Mouse (Mus musculus): Measurements from ENCODE around the gene Cyfip2. TPM values are rescaled to one million over a fixed set of nuclear protein-coding genes. Genes with fewer than 3 reads are reported as not detected.
A peak's percentile ranks its signal among the peaks of the same experiment; 100 is the strongest.

Cyfip2 gene
- polyA plus RNA-seq, 2 experiments, result 1.6 to 2.6 TPM

GRCm38 (mm10) chr11:46165866-46166585, 146.6 kb downstream of the Cyfip2 start, which contains the start of gene Nipal4:
TSS of gene Nipal4 (minus strand) at chr11:46166508.
- WGBS (ENCODE audit: insufficient replicate concordance), result 4% methylated on average over 34 of the region's 40 CpGs
- no peaks in the 10 kb centered on the region for H3K4me1 ChIP-seq (replicated peaks; ENCODE audit: control insufficient read depth in 2 of 2, insufficient read depth in 2 of 2, low read length in 1 of 2)
- no peak within 1 kb of the TSS for H3K9ac ChIP-seq (replicated peaks)
- H3K4me3 ChIP-seq (ENCODE audit: insufficient read depth in 1 of 2, low read depth in 2 of 2, low read length in 2 of 2), result peak within 1 kb of the TSS; percentile 12 to 41
- DNase-seq (ENCODE audit: low read depth in 3 of 3, low spot score in 3 of 3) (no peak), ATAC-seq (ENCODE audit: insufficient read depth) (no peak)
- peaks cover 12% of the 10 kb centered on the region for H3K27me3 ChIP-seq (ENCODE audit: control insufficient read depth, insufficient read depth, low read length)
- H3K27ac ChIP-seq, result no peak within 1 kb of the TSS
- peak within 1 kb of the TSS; percentile 58 for H3K4me2 ChIP-seq (ENCODE audit: low read depth)
- no peaks in the 10 kb centered on the region for H3K9me3 ChIP-seq (ENCODE audit: control insufficient read depth, low read length)
- TF ChIP-seq EP300 (IDR thresholded peaks at IDR 0.05; ENCODE audit: low read depth) (no peak), CTCF (IDR thresholded peaks at IDR 0.05; ENCODE audit: low read depth) (no peak)
- no peaks in the 10 kb centered on the region for H3K36me3 ChIP-seq (replicated peaks; ENCODE audit: control insufficient read depth, insufficient read depth, low read depth)

DNA sequence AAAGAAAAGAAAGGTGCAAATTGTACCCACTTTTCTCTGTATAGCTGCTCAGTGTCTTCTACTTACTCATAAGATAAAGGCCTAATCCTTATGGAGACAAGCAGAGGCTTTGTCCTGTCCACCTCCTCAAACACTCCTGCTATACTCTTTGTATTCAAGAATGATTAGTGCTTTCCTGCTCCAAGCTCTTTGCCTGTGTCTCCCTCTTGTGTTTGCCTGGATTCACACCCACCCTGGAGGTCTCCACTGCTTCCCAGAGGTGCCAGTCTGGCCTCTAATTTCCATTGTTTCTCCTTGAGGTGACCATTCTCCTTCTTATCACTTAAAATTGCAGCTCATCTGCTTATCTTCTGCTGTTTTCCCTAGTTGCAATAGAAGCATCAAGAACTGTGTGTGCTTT, 155.2 kb downstream of the Cyfip2 start:
- H3K27me3 ChIP-seq (ENCODE audit: control insufficient read depth, insufficient read depth, low read length), result no peaks in the 10 kb centered on the region
- ATAC-seq (ENCODE audit: insufficient read depth) (no peak), DNase-seq (ENCODE audit: low read depth in 3 of 3, low spot score in 3 of 3) (no peak)
- H3K4me2 ChIP-seq (ENCODE audit: low read depth), result no peak overlapping the region
- H3K27ac ChIP-seq, result no peak overlapping the region
- H3K9me3 ChIP-seq (ENCODE audit: control insufficient read depth, low read length), result no peaks in the 10 kb centered on the region
- no peak overlapping the region for H3K9ac ChIP-seq (replicated peaks)
- no peaks in the 10 kb centered on the region for H3K4me1 ChIP-seq (replicated peaks; ENCODE audit: control insufficient read depth in 2 of 2, insufficient read depth in 2 of 2, low read length in 1 of 2)
- no peaks in the 10 kb centered on the region for H3K36me3 ChIP-seq (replicated peaks; ENCODE audit: control insufficient read depth, insufficient read depth, low read depth)
- no peak overlapping the region for H3K4me3 ChIP-seq (ENCODE audit: insufficient read depth in 1 of 2, low read depth in 2 of 2, low read length in 2 of 2)
- TF ChIP-seq EP300 (IDR thresholded peaks at IDR 0.05; ENCODE audit: low read depth) (no peak), CTCF (IDR thresholded peaks at IDR 0.05; ENCODE audit: low read depth) (peak; percentile 22; the same call in 1 of the 2 replicates)

DNA sequence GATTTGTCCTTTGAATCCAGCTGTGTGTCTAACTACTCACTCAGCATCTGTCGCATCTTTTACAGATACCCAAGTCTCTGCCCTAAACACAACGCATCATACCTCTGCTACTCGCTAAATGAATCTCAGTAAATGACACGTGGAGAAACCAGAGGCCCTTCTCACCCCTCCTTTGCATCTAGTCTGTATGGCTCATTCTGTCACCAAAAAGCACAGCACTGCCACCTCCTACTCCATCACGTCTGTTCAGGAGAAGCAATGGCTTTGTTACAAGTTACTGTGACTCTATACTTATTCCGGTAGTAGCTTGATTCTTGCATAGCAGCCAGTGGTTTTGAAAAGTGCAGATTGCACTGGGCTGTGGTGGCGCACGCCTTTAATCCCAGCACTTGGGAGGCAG, 155.7 kb downstream of the Cyfip2 start:
- Histone ChIP-seq H3K27me3 (ENCODE audit: control insufficient read depth, insufficient read depth, low read length) (no peaks in the 10 kb centered on the region), H3K4me3 (ENCODE audit: insufficient read depth in 1 of 2, low read depth in 2 of 2, low read length in 2 of 2) (no peak overlapping the region), H3K9me3 (ENCODE audit: control insufficient read depth, low read length) (no peaks in the 10 kb centered on the region), H3K9ac (replicated peaks) (no peak overlapping the region), H3K4me1 (replicated peaks; ENCODE audit: control insufficient read depth in 2 of 2, insufficient read depth in 2 of 2, low read length in 1 of 2) (no peaks in the 10 kb centered on the region), H3K4me2 (ENCODE audit: low read depth) (no peak overlapping the region), H3K27ac (no peak overlapping the region), H3K36me3 (replicated peaks; ENCODE audit: control insufficient read depth, insufficient read depth, low read depth) (no peaks in the 10 kb centered on the region)
- DNase-seq (ENCODE audit: low read depth in 3 of 3, low spot score in 3 of 3) (no peak), ATAC-seq (ENCODE audit: insufficient read depth) (no peak)
- WGBS (ENCODE audit: insufficient replicate concordance), result 70% methylated on average over 8 of the region's 8 CpGs
- TF ChIP-seq EP300 (IDR thresholded peaks at IDR 0.05; ENCODE audit: low read depth) (no peak), CTCF (IDR thresholded peaks at IDR 0.05; ENCODE audit: low read depth) (no peak)

DNA sequence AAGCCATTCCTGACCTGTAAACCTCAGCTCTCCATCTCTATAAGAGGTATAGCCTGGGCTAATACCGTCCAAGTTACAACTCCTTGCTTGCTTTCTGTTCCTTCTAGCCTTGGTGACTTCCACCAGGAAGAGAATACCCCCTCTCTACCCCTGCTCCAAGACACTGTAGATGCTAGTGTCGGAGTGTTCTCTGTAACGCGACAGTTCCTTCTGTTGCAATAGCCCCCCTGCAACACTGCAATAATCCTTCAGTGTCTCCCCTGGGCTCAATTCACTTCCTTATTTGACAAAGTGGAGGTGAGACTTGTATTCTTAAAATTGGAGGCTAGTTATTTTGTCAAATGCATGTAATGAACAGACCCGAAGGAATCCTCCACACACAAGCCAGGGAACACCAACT, 166.0 kb downstream of the Cyfip2 start:
- Histone ChIP-seq H3K9ac (replicated peaks) (no peak overlapping the region), H3K4me1 (replicated peaks; ENCODE audit: control insufficient read depth in 2 of 2, insufficient read depth in 2 of 2, low read length in 1 of 2) (no peaks in the 10 kb centered on the region), H3K9me3 (ENCODE audit: control insufficient read depth, low read length) (no peaks in the 10 kb centered on the region), H3K36me3 (replicated peaks; ENCODE audit: control insufficient read depth, insufficient read depth, low read depth) (no peaks in the 10 kb centered on the region), H3K4me2 (ENCODE audit: low read depth) (no peak overlapping the region), H3K27me3 (ENCODE audit: control insufficient read depth, insufficient read depth, low read length) (no peaks in the 10 kb centered on the region), H3K4me3 (ENCODE audit: insufficient read depth in 1 of 2, low read depth in 2 of 2, low read length in 2 of 2) (no peak overlapping the region), H3K27ac (no peak overlapping the region)
- TF ChIP-seq CTCF (IDR thresholded peaks at IDR 0.05; ENCODE audit: low read depth) (no peak), EP300 (IDR thresholded peaks at IDR 0.05; ENCODE audit: low read depth) (no peak)
- ATAC-seq (ENCODE audit: insufficient read depth), result no peak
- no peak for DNase-seq (ENCODE audit: low read depth in 3 of 3, low spot score in 3 of 3)
- 66% methylated on average over 5 of the region's 5 CpGs for WGBS (ENCODE audit: insufficient replicate concordance)

DNA sequence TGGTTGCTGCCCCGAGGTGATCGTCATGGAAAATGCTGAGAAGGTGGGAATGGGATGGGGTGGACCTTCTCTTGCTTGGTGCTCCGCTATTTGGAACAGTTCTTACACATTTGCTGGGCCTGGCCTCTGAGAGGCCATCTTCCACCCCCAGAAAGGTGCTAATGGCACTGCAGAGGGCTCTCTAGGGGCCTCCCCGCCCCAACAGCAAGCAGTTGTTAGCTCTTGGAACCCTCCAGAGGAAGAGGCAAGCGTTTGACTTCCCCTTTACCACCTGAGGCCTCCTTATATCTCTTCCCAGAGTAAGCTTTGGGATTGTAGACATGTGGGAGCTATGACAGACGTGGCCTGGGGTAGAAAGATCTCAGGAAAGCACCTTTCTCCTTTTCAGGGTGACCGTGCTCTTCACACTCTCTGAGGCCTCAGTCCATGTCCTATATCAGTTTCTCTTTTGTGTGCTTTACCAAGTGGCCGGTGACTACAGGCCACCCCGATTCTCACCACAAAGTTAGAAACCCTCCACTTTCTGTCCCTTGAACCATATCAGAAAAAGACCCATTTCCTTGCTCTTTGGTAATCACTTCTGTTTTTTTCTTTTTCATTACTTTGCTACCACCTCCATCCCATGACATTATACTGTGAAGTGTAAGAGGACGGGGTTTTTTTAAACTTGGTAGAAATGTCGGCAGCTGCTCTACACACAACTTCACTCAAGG, 167.3 kb downstream of the Cyfip2 start:
- 59% methylated on average over 11 of the region's 11 CpGs for WGBS (ENCODE audit: insufficient replicate concordance)
- ATAC-seq (ENCODE audit: insufficient read depth), result no peak
- Histone ChIP-seq H3K4me3 (ENCODE audit: insufficient read depth in 1 of 2, low read depth in 2 of 2, low read length in 2 of 2) (no peak overlapping the region), H3K9ac (replicated peaks) (no peak overlapping the region), H3K27ac (no peak overlapping the region), H3K4me1 (replicated peaks; ENCODE audit: control insufficient read depth in 2 of 2, insufficient read depth in 2 of 2, low read length in 1 of 2) (no peaks in the 10 kb centered on the region), H3K4me2 (ENCODE audit: low read depth) (no peak overlapping the region), H3K27me3 (ENCODE audit: control insufficient read depth, insufficient read depth, low read length) (no peaks in the 10 kb centered on the region), H3K36me3 (replicated peaks; ENCODE audit: control insufficient read depth, insufficient read depth, low read depth) (no peaks in the 10 kb centered on the region), H3K9me3 (ENCODE audit: control insufficient read depth, low read length) (no peaks in the 10 kb centered on the region)
- no peak for DNase-seq (ENCODE audit: low read depth in 3 of 3, low spot score in 3 of 3)
- no peak for TF ChIP-seq EP300 (IDR thresholded peaks at IDR 0.05; ENCODE audit: low read depth)
- no peak for TF ChIP-seq CTCF (IDR thresholded peaks at IDR 0.05; ENCODE audit: low read depth)

Small RNA genes within 50 kb of the gene (microRNA-seq; reads per million reads assigned to microRNA genes)
- gene Mir7239, result not detected

Other genes with a start within 250 kb of the Cyfip2 start
- gene Nipal4, start 146.4 kb downstream of the Cyfip2 start, polyA plus RNA-seq (2012; rRNA removed), result 0.02 and 0.04 TPM in 2 replicates
- not detected in 2 replicates for gene Nipal4, start 146.4 kb downstream of the Cyfip2 start, polyA plus RNA-seq (2014; fragmentation: Nextera tagmentation; extraction: Ambion mirVana)
- not detected in 2 replicates for gene Fndc9, start 77.3 kb downstream of the Cyfip2 start, polyA plus RNA-seq (2012; rRNA removed)
- gene Fndc9, start 77.3 kb downstream of the Cyfip2 start, polyA plus RNA-seq (2014; fragmentation: Nextera tagmentation; extraction: Ambion mirVana), result not detected in 2 replicates
- 0.01 and 0.07 TPM in 2 replicates for gene Itk, start 76.7 kb upstream of the Cyfip2 start, polyA plus RNA-seq (2012; rRNA removed)
- 0.06 TPM in 1 of 2 replicates, not detected in the other for gene Itk, start 76.7 kb upstream of the Cyfip2 start, polyA plus RNA-seq (2014; fragmentation: Nextera tagmentation; extraction: Ambion mirVana)
- 0.02 and 0.03 TPM in 2 replicates for gene Fam71b, start 83.7 kb upstream of the Cyfip2 start, polyA plus RNA-seq (2012; rRNA removed)
- gene Fam71b, start 83.7 kb upstream of the Cyfip2 start, polyA plus RNA-seq (2014; fragmentation: Nextera tagmentation; extraction: Ambion mirVana), result not detected in 2 replicates
- 14.5 and 26.9 TPM in 2 replicates for gene Med7, start 124.1 kb upstream of the Cyfip2 start, polyA plus RNA-seq (2012; rRNA removed)
- 55.8 and 57.3 TPM in 2 replicates for gene Med7, start 124.1 kb upstream of the Cyfip2 start, polyA plus RNA-seq (2014; fragmentation: Nextera tagmentation; extraction: Ambion mirVana)
- 0.12 and 0.23 TPM in 2 replicates for gene Havcr2, start 142.1 kb upstream of the Cyfip2 start, polyA plus RNA-seq (2012; rRNA removed)
- 0.10 and 0.33 TPM in 2 replicates for gene Havcr2, start 142.1 kb upstream of the Cyfip2 start, polyA plus RNA-seq (2014; fragmentation: Nextera tagmentation; extraction: Ambion mirVana)
- not detected in 2 replicates for gene Gm12169, start 211.4 kb upstream of the Cyfip2 start, polyA plus RNA-seq (2012; rRNA removed)
- gene Gm12169, start 211.4 kb upstream of the Cyfip2 start, polyA plus RNA-seq (2014; fragmentation: Nextera tagmentation; extraction: Ambion mirVana), result not detected in 2 replicates